Mouse (Mus musculus): ENCODE results near the gene Exoc3. TPM values are rescaled to one million over a fixed set of nuclear protein-coding genes. Genes with fewer than 3 reads are reported as not detected.
A peak's percentile ranks its signal among the peaks of the same experiment; 100 is the strongest.

Exoc3 gene
- total RNA-seq, 2 experiments from 2014 or later, result 55.6 to 57.1 TPM

- DNase-seq, result peak; percentile 57
These were observed 69.5 kb downstream of the Exoc3 start for GRCm38 (mm10) chr13:74138906-74139647.

GRCm38 (mm10) chr13:74129909-74130308 lies 78.6 kb downstream of the Exoc3 start:
- no peak for DNase-seq

GRCm38 (mm10) chr13:74127571-74127970 lies 81.0 kb downstream of the Exoc3 start:
- no peak for DNase-seq

- DNase-seq, result no peak
These were observed 85.9 kb downstream of the Exoc3 start for GRCm38 (mm10) chr13:74122632-74123031.

- DNase-seq, result no peak
These were observed 86.7 kb downstream of the Exoc3 start for GRCm38 (mm10) chr13:74121795-74122330.

- peak; percentile 24 for DNase-seq
These were observed 87.4 kb downstream of the Exoc3 start, which contains the start of gene Slc9a3 for GRCm38 (mm10) chr13:74121141-74121602. Gene Slc9a3, plus strand, starts transcription at chr13:74121457.

Other genes with a start within 250 kb of the Exoc3 start
- not detected for gene Zdhhc11, start 244.9 kb downstream of the Exoc3 start, total RNA-seq (2021)
- 10 to 100 TPM; 11.9 to 13.7 TPM for gene Tppp, start 199.3 kb downstream of the Exoc3 start, total RNA-seq (2021)
- 1 to 10 TPM; 7.2 to 9.0 TPM for gene Cep72, start 146.4 kb downstream of the Exoc3 start, total RNA-seq (2021)
- gene Slc9a3, start 87.3 kb downstream of the Exoc3 start, total RNA-seq (2021), result 1 to 10 TPM; 1.4 to 1.5 TPM
- gene Ahrr, start 83.6 kb upstream of the Exoc3 start, total RNA-seq (2021), result 1 to 10 TPM; 1.6 to 1.8 TPM
- gene Pdcd6, start 108.8 kb upstream of the Exoc3 start, total RNA-seq (2021), result 10 to 100 TPM; 52.0 to 52.3 TPM
- 1,000 to 10,000 TPM in 1 of 2 experiments, 100 to 1,000 TPM in 1; 966 to 1,001 TPM for gene Sdha, start 141.5 kb upstream of the Exoc3 start, total RNA-seq (2021)
- gene Ccdc127, start 141.6 kb upstream of the Exoc3 start, total RNA-seq (2021), result 10 to 100 TPM; 42.1 to 42.3 TPM
- 10 to 100 TPM; 19.9 to 22.5 TPM for gene Lrrc14b, start 155.3 kb upstream of the Exoc3 start, total RNA-seq (2021)
- gene Zfp72, start 182.1 kb upstream of the Exoc3 start, total RNA-seq (2021), result 1 to 10 TPM; 2.0 to 2.5 TPM
- 100 to 1,000 TPM; 317 to 366 TPM for gene Ftl1-ps1, start 191.0 kb upstream of the Exoc3 start, total RNA-seq (2021)

All from heart, postnatal 4 days (tissue).